Mouse (Mus musculus) olfactory bulb, adult 2 months (tissue): ENCODE data around the gene Cbr2.

Experiments used
- CTCF ChIP-seq: fragments of 200-500 bp; IDR thresholded peaks from 2 replicates; pipeline ENCODE4 v1.5.1; 2012; ENCODE audit warnings: low read depth, mild to moderate bottlenecking, low read length, moderate library complexity; ENCODE audit not compliant: insufficient read depth
- POLR2A ChIP-seq: fragments of 200-500 bp; IDR thresholded peaks from 2 replicates; pipeline ENCODE4 v1.6.1; 2012; ENCODE audit warnings: mild to moderate bottlenecking, low read depth, low read length, moderate library complexity; ENCODE audit not compliant: insufficient read depth

DNA sequence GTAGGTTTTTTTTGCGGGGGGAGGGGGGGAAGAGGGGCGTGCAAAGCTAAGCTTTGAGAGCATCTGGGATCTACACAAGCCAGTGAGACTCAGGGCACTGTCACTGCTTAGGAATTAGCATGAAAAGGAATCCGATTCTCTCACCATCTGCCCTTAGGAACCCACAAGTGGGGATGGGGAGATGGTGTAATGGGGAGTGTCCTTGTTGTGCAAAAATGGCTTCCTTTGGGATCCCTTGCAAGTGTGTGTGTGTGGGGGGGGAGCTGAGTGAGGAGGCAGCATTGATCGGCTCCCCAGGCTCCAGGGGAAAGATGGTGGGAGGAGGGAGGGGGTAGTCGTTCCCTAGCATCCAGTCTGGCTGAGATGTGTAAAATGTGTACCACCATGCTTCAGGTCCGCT, 45.2 kb upstream of the Cbr2 start:
- TF ChIP-seq CTCF (no peak), POLR2A (no peak)
